Mouse (Mus musculus) lung, embryonic 15.5 days (tissue): ENCODE measurements around the gene Olfr522. TPM values are rescaled to one million over a fixed set of nuclear protein-coding genes. Genes with fewer than 3 reads are reported as not detected.

Experiments used
- ATAC-seq: fragments of 200-750 bp; cut with Nextera tagmentation; 2 replicates; pipeline ENCODE4 v1.8.0; 2017; ENCODE audit warnings: moderate number of reproducible peaks, borderline replicate concordance; ENCODE audit not compliant: low FRiP score, low TSS enrichment; ENCODE audit errors: extremely low read depth
- H3K27ac ChIP-seq: fragments of 300-500 bp; sonication (generic); 2 replicates; pipeline ENCODE4 v1.5.1; 2015; ENCODE audit warnings: moderate library complexity, mild to moderate bottlenecking, inconsistent platforms
- H3K27me3 ChIP-seq: fragments of 300-500 bp; sonication (generic); 2 replicates; pipeline ENCODE4 v1.6.1; 2015; ENCODE audit warnings: inconsistent platforms
- H3K36me3 ChIP-seq: fragments of 300-500 bp; sonication (generic); 2 replicates; pipeline ENCODE4 v1.6.1; 2015; ENCODE audit warnings: inconsistent platforms
- H3K4me1 ChIP-seq: fragments of 300-500 bp; sonication (generic); 2 replicates; pipeline ENCODE4 v1.6.1; 2015; ENCODE audit warnings: inconsistent platforms
- H3K4me2 ChIP-seq: fragments of 300-500 bp; sonication (generic); 2 replicates; pipeline ENCODE4 v1.6.1; 2015; ENCODE audit warnings: inconsistent platforms, mild to moderate bottlenecking, moderate library complexity
- H3K4me3 ChIP-seq: fragments of 300-500 bp; sonication (generic); 2 replicates; pipeline ENCODE4 v1.5.1; 2015; ENCODE audit warnings: mild to moderate bottlenecking, inconsistent platforms
- H3K9ac ChIP-seq: fragments of 300-500 bp; sonication (generic); 2 replicates; pipeline ENCODE4 v1.6.1; 2015; ENCODE audit warnings: inconsistent platforms
- H3K9me3 ChIP-seq: fragments of 300-500 bp; sonication (generic); 2 replicates; pipeline ENCODE4 v1.6.1; 2016; ENCODE audit warnings: inconsistent platforms
- WGBS: fragments of 180-500 bp; shearing (Covaris S2); methylation state at CpG from one replicate; pipeline ENCODE4 v1.1.7; 2015; 5-methylcytosine and 5-hydroxymethylcytosine counted together
- polyA plus RNA-seq: library from polyadenylated mRNA; unstranded; fragments of >200 nt; fragmentation: Nextera tagmentation; extraction: Ambion mirVana; gene quantifications from 2 replicates; pipeline ENCODE4 v1.2.1, GENCODE M21; 2015

The Olfr522 gene
- polyA plus RNA-seq, 1 experiment from 2014 or later, result not detected

- no peak overlapping the region for H3K9ac ChIP-seq
- H3K4me1 ChIP-seq, result peaks cover 12% of the 10 kb centered on the region
- H3K4me3 ChIP-seq, result peak overlapping the region; percentile 3; the same call in 1 of the 2 replicates
- H3K9me3 ChIP-seq, result no peaks in the 10 kb centered on the region
- ATAC-seq, result no peak
- WGBS, result 82% methylated on average over 3 of the region's 3 CpGs
- H3K36me3 ChIP-seq, result peaks cover 11% of the 10 kb centered on the region; the same call in 1 of the 2 replicates
- no peaks in the 10 kb centered on the region for H3K27me3 ChIP-seq
- peak overlapping the region; percentile 18 for H3K4me2 ChIP-seq
- H3K27ac ChIP-seq, result no peak overlapping the region
Measured at GRCm38 (mm10) chr7:140126934-140127333, 37.6 kb downstream of the Olfr522 start.

DNA sequence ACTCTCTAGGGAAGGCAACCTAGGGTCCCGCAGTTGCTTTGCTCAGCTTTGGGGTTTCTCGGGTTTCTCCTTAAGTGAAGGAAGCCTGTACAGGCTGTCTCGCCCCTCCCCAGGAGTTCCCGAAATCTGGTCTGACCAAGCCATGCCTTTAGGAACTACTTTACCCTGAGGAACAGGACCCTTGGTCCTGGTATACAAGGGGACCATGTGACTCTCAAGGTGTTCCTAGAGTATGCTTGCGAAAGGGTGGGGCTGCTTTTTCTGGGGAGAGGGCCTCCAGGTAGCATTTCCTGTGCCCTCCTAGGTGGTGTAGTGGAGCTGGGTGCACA is 38.6 kb downstream of the Olfr522 start:
- ATAC-seq, result no peak; the same call in 1 of the 2 replicates
- 5% methylated on average over 5 of the region's 5 CpGs for WGBS

DNA sequence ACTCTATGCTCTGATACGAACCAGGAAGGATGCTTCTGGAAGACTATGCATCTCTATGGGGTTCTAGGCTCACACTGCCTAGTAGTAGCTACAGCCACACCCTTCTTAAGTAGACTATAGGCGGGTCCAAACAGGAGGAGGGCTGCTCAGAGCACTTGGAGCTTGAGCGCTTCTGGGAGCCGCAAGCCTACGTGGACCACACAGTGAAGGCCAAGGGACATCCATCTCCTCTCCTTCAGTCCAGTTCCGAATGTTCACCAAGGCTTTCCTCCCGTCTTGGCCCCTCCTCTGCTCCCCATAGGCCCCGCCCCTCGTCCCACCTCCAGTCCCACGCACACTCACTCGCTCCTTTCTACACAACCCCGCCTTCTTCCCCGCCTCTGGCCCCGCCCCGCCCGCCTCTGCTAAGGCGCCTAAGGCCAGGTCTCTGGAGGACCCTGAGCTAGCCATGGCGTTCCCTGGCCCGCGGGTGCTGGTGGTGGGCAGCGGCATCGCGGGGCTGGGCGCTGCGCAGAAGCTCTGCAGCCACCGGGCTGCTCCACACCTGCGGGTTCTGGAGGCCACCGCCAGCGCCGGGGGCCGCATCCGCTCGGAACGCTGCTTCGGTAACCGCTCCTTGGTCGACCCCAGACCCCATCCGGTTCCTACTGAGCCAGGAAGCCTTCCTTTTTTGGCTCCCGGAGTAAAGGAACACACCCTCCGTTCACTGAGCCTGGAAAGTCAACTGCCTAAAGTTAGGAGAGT is 39.1 kb downstream of the Olfr522 start:
- ATAC-seq, result peak; percentile 98
- H3K27ac ChIP-seq, result peak overlapping the region; percentile 57
- 2% methylated on average over 40 of the region's 40 CpGs for WGBS

More for the DNA sequence above, 38.6 kb downstream of the Olfr522 start:
- peak overlapping the region; percentile 67 for H3K4me3 ChIP-seq
- H3K36me3 ChIP-seq, result peaks cover 11% of the 10 kb centered on the region; the same call in 1 of the 2 replicates
- no peaks in the 10 kb centered on the region for H3K9me3 ChIP-seq
- H3K27ac ChIP-seq, result peak overlapping the region; percentile 57
- H3K4me2 ChIP-seq, result peak overlapping the region; percentile 68
- no peaks in the 10 kb centered on the region for H3K27me3 ChIP-seq
- H3K4me1 ChIP-seq, result peaks cover 12% of the 10 kb centered on the region
- peak overlapping the region; percentile 69 for H3K9ac ChIP-seq

GRCm38 (mm10) chr7:140124382-140124781 is 40.2 kb downstream of the Olfr522 start:
- no peak overlapping the region for H3K27ac ChIP-seq
- no peak for ATAC-seq
- no peak overlapping the region for H3K4me2 ChIP-seq
- H3K36me3 ChIP-seq, result no peaks in the 10 kb centered on the region
- no peaks in the 10 kb centered on the region for H3K27me3 ChIP-seq
- no peak overlapping the region for H3K9ac ChIP-seq
- H3K9me3 ChIP-seq, result no peaks in the 10 kb centered on the region
- WGBS, result 84% methylated on average over 1 of the region's 1 CpGs
- H3K4me1 ChIP-seq, result peaks cover 12% of the 10 kb centered on the region
- no peak overlapping the region for H3K4me3 ChIP-seq

More for the DNA sequence above, 39.1 kb downstream of the Olfr522 start:
- H3K36me3 ChIP-seq, result peaks cover 8% of the 10 kb centered on the region; the same call in 1 of the 2 replicates
- peaks cover 12% of the 10 kb centered on the region for H3K4me1 ChIP-seq
- peak overlapping the region; percentile 68 for H3K4me2 ChIP-seq
- no peaks in the 10 kb centered on the region for H3K27me3 ChIP-seq
- peak overlapping the region; percentile 69 for H3K9ac ChIP-seq
- no peaks in the 10 kb centered on the region for H3K9me3 ChIP-seq
- peak overlapping the region; percentile 67 for H3K4me3 ChIP-seq

DNA sequence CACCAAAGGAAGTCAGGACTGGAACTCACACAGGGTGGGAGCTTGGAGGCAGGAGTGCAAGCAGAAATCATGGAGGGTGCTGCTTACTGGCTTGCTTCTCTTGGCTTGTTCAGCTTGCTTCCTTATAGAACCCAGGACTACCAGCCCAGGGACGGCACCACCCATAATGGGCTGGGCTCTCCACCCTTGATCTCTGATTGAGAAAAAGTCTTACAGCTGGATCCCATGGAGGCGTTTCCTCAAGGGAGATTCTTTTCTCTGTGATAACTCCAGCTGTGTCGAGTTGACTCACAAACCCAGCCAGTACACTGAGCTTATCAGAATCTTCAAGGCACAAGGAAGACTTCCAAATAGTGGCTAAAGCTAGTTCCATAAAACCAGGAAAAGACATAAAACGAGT is 41.8 kb downstream of the Olfr522 start:
- no peaks in the 10 kb centered on the region for H3K27me3 ChIP-seq
- H3K27ac ChIP-seq, result no peak overlapping the region
- ATAC-seq, result no peak
- H3K9ac ChIP-seq, result no peak overlapping the region
- no peaks in the 10 kb centered on the region for H3K36me3 ChIP-seq
- H3K4me2 ChIP-seq, result no peak overlapping the region
- H3K9me3 ChIP-seq, result no peaks in the 10 kb centered on the region
- 31% methylated on average over 4 of the region's 4 CpGs for WGBS
- peaks cover 12% of the 10 kb centered on the region for H3K4me1 ChIP-seq
- H3K4me3 ChIP-seq, result no peak overlapping the region

GRCm38 (mm10) chr7:140121338-140121910 is 43.1 kb downstream of the Olfr522 start:
- H3K9me3 ChIP-seq, result no peaks in the 10 kb centered on the region
- 61% methylated on average over 13 of the region's 13 CpGs for WGBS
- H3K27me3 ChIP-seq, result no peaks in the 10 kb centered on the region
- H3K4me1 ChIP-seq, result peaks cover 4% of the 10 kb centered on the region; the same call in 1 of the 2 replicates
- no peak overlapping the region for H3K4me2 ChIP-seq
- no peak overlapping the region for H3K4me3 ChIP-seq
- H3K9ac ChIP-seq, result no peak overlapping the region
- no peak for ATAC-seq
- no peaks in the 10 kb centered on the region for H3K36me3 ChIP-seq
- H3K27ac ChIP-seq, result no peak overlapping the region

GRCm38 (mm10) chr7:140120484-140120883 is 44.1 kb downstream of the Olfr522 start:
- no peaks in the 10 kb centered on the region for H3K27me3 ChIP-seq
- 86% methylated on average over 2 of the region's 2 CpGs for WGBS
- H3K9ac ChIP-seq, result no peak overlapping the region
- no peak overlapping the region for H3K4me3 ChIP-seq
- H3K27ac ChIP-seq, result no peak overlapping the region
- peaks cover 4% of the 10 kb centered on the region; the same call in 1 of the 2 replicates for H3K4me1 ChIP-seq
- no peak overlapping the region for H3K4me2 ChIP-seq
- no peaks in the 10 kb centered on the region for H3K36me3 ChIP-seq
- H3K9me3 ChIP-seq, result no peaks in the 10 kb centered on the region
- no peak for ATAC-seq

GRCm38 (mm10) chr7:140116329-140117054 is 48.1 kb downstream of the Olfr522 start, which contains the start of gene Echs1:
Gene Echs1 (minus strand): TSS chr7:140116476.
- WGBS, result 2% methylated on average over 28 of the region's 28 CpGs
- Histone ChIP-seq H3K4me3 (peak within 1 kb of the TSS; percentile 74), H3K27ac (peak within 1 kb of the TSS; percentile 88), H3K9me3 (no peaks in the 10 kb centered on the region), H3K36me3 (peaks cover 14% of the 10 kb centered on the region; the same call in 1 of the 2 replicates), H3K4me2 (peak within 1 kb of the TSS; percentile 70), H3K27me3 (no peaks in the 10 kb centered on the region), H3K9ac (peak within 1 kb of the TSS; percentile 86), H3K4me1 (0 out of 2 replicates have a peak, but pooled peaks cover 2% of the 10 kb centered on the region)
- peak; percentile 96 for ATAC-seq

DNA sequence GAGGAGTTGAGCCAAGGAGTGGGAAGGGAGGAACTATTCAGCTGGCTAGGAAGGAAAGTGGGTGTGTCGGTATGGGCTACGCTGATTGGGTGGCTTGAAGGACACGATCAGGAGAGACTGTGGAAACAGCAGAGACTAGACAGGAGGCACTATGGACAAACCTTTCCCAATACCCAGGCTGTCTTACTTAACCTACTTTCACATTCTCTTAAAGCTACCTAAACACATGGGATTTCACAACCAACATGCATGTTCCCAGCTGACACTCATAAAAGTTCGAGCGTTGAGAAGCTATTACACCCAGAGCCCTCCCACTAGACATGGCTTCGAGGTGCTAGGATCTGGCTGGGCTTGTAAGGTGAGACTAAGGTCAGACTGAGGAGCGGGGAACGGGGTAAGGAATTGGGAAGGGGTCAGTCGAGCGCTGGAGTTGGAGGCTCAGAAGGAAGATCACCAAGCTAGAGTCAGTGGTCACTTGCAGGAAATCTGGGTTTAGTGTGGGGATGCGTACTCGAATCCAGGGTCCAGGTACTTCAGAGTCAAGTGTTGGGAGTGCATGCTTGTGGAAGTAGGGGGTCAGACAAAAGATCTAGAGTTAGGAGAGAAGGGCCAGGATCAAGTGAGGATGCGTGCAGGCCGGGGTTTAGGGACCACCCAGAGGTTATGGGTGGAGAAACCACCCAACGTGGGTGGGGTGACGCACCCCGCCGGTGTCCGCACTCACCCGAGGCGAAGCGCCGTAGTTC is 48.8 kb downstream of the Olfr522 start, which contains the start of gene Paox:
Paox (plus strand) TSS at position 217 of the 746 bp plus-strand sequence.
- WGBS, result under 1% methylated on average over 23 of the region's 23 CpGs
- H3K9me3 ChIP-seq, result no peaks in the 10 kb centered on the region
- peak within 1 kb of the TSS; percentile 70 for H3K4me2 ChIP-seq
- ATAC-seq, result peak; percentile 83
- 0 out of 2 replicates have a peak, but pooled peaks cover 2% of the 10 kb centered on the region for H3K4me1 ChIP-seq
- H3K27me3 ChIP-seq, result no peaks in the 10 kb centered on the region
- peaks cover 20% of the 10 kb centered on the region; the same call in 1 of the 2 replicates for H3K36me3 ChIP-seq
- H3K27ac ChIP-seq, result peak within 1 kb of the TSS; percentile 88
- H3K4me3 ChIP-seq, result peak within 1 kb of the TSS; percentile 74
- peak within 1 kb of the TSS; percentile 86 for H3K9ac ChIP-seq

DNA sequence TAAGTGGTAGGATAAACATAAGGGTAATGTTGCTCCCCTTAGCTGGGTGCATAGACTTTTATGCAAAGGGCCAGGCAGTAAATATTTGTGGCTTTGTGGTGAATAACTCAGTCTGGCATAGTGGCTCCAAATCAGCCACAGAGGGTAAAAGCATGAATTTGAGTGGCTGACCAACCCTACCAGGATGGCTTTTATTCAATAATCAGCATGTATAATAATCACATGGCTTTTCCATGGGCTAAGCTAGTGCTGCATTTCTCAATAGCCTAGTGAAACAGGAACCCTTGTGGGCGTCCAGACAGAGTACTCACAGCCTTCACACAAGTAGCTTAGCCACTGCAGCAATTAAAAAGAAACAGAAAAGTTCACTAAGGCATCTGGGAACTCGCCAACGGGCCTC is 52.6 kb downstream of the Olfr522 start:
- Histone ChIP-seq H3K27me3 (no peaks in the 10 kb centered on the region), H3K9ac (no peak overlapping the region), H3K4me1 (0 out of 2 replicates have a peak, but pooled peaks cover 2% of the 10 kb centered on the region), H3K4me3 (no peak overlapping the region), H3K4me2 (no peak overlapping the region), H3K36me3 (peaks cover 58% of the 10 kb centered on the region), H3K27ac (no peak overlapping the region), H3K9me3 (no peaks in the 10 kb centered on the region)
- ATAC-seq, result no peak
- WGBS, result 56% methylated on average over 3 of the region's 3 CpGs
